Mouse (Mus musculus) ES-Bruce4 (cell line): ENCODE data around the gene Asic2.

ENCODE experiments used
- CTCF ChIP-seq: IDR thresholded peaks from one replicate; pipeline ENCODE4 v1.8.1; 2011; ENCODE audit warnings: low read depth, low read length
- EP300 ChIP-seq: IDR thresholded peaks from 2 replicates; pipeline ENCODE4 v1.6.1; 2011; ENCODE audit warnings: low read depth, low read length; ENCODE audit not compliant: insufficient read depth

- TF ChIP-seq CTCF (no peak), EP300 (no peak)
These were observed 1115.2 kb downstream of the Asic2 start for GRCm38 (mm10) chr11:80853014-80853413.
